Comparison of ENCODE assay signal across 34 mouse cellular contexts in the genomic region with DNA sequence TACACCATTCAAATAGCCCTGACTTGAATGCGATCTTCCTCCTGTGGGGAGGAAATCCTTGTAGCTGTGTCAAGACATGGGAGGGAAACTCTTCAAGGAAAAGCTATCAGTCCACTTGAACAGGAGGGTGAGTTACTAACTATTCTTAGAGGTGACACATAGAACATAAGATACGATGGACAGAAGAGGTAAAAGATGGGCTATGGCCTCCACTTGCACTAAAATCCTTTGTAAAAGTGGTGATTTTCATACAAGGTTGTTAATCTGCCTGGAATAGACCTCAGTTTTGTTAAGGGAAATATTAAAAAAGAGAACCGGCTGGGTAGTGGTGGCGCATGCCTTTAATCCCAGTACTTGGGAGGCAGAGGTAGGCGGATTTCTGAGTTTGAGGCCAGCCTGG.
"Had no signal": no experiment of that assay in that cellular context is flagged by ENCODE, and none has a peak within 500 bp of the region (broad histone marks: within the 10 kb centered on the region; RNA-seq: fewer than 3 reads in every experiment).

No protein-coding gene starts in this region.

- H3K4me2 ChIP-seq: heart, embryonic 11.5 days; heart, embryonic 12.5 days; heart, embryonic 13.5 days; heart, embryonic 15.5 days; hindbrain, embryonic 12.5 days; hindbrain, embryonic 13.5 days; hindbrain, embryonic 14.5 days; hindbrain, embryonic 15.5 days; intestine, embryonic 15.5 days; kidney, embryonic 15.5 days had no signal

- H3K9me3 ChIP-seq: heart, embryonic 10.5 days; heart, embryonic 12.5 days; heart, embryonic 13.5 days; heart, embryonic 15.5 days; hindbrain, embryonic 10.5 days; hindbrain, embryonic 12.5 days; hindbrain, embryonic 13.5 days; hindbrain, embryonic 15.5 days; intestine, embryonic 15.5 days; kidney, embryonic 15.5 days had no signal

- H3K36me3 ChIP-seq: heart, embryonic 10.5 days; heart, embryonic 12.5 days; heart, embryonic 13.5 days; heart, embryonic 15.5 days; hindbrain, embryonic 10.5 days; hindbrain, embryonic 12.5 days; hindbrain, embryonic 13.5 days; hindbrain, embryonic 15.5 days; intestine, embryonic 15.5 days; kidney, embryonic 15.5 days had no signal

- H3K4me1 ChIP-seq: heart, embryonic 10.5 days; heart, embryonic 12.5 days; heart, embryonic 13.5 days; heart, embryonic 15.5 days; hindbrain, embryonic 13.5 days; hindbrain, embryonic 15.5 days; intestine, embryonic 15.5 days had no signal

- DNase-seq: heart, postnatal 10 days; heart, postnatal 14 days; heart, postnatal 36 days; heart, postnatal 4 days; kidney, adult 11 months; kidney, adult 18-20 months; kidney, adult 2 months; kidney, adult 8-10 months; kidney, adult 9 months; kidney, postnatal 10 days; kidney, postnatal 14 days; kidney, postnatal 25 days; kidney, postnatal 36 days; kidney, postnatal 4 days; layer of hippocampus, adult 9-11 months; layer of hippocampus, postnatal 36 days had no signal

- H3K9ac ChIP-seq: heart, embryonic 12.5 days; heart, embryonic 13.5 days; heart, embryonic 15.5 days; hindbrain, embryonic 12.5 days; hindbrain, embryonic 13.5 days; hindbrain, embryonic 14.5 days; hindbrain, embryonic 15.5 days; intestine, embryonic 15.5 days; kidney, embryonic 15.5 days had no signal

- H3K27ac ChIP-seq: heart, embryonic 10.5 days; heart, embryonic 13.5 days; heart, embryonic 15.5 days; hindbrain, embryonic 10.5 days; hindbrain, embryonic 12.5 days; hindbrain, embryonic 13.5 days; hindbrain, embryonic 14.5 days; hindbrain, embryonic 15.5 days; hindbrain, postnatal 0 days; intestine, embryonic 15.5 days; kidney, embryonic 15.5 days; kidney, postnatal 0 days; layer of hippocampus, adult 2 months had no signal

- ATAC-seq: hindbrain, embryonic 16.5 days; hindbrain, postnatal 0 days; intestine, embryonic 15.5 days; intestine, embryonic 16.5 days; intestine, postnatal 0 days had no signal

- H3K4me3 ChIP-seq: heart, embryonic 10.5 days; heart, embryonic 12.5 days; heart, embryonic 13.5 days; heart, embryonic 15.5 days; hindbrain, embryonic 10.5 days; hindbrain, embryonic 12.5 days; hindbrain, embryonic 13.5 days; hindbrain, embryonic 15.5 days; intestine, embryonic 15.5 days; kidney, embryonic 15.5 days; layer of hippocampus, adult 2 months had no signal

- H3K27me3 ChIP-seq: heart, embryonic 12.5 days; heart, embryonic 13.5 days; heart, embryonic 15.5 days; hindbrain, embryonic 12.5 days; hindbrain, embryonic 13.5 days; hindbrain, embryonic 15.5 days; intestine, embryonic 15.5 days; kidney, embryonic 15.5 days had no signal
